Mouse (Mus musculus) liver, embryonic 11.5 days (tissue): ENCODE results near the gene Hps5. TPM values are rescaled to one million over a fixed set of nuclear protein-coding genes. Genes with fewer than 3 reads are reported as not detected.

Experiments
- ATAC-seq: fragments of 200-750 bp; cut with Nextera tagmentation; replicated peaks from 2 replicates; pipeline ENCODE4 v1.8.0; 2017; ENCODE audit warnings: moderate number of reproducible peaks, mild to moderate bottlenecking, moderate TSS enrichment, moderate library complexity; ENCODE audit not compliant: low FRiP score
- DNase-seq: peaks from one replicate; pipeline ENCODE4 v3.0.0-alpha.2; 2017; ENCODE audit warnings: low spot score
- H3K27ac ChIP-seq: fragments of 300-500 bp; sonication (generic); 2 replicates; pipeline ENCODE4 v1.5.1; 2014; ENCODE audit warnings: mild to moderate bottlenecking, low read depth, low read length, control low read depth
- H3K27me3 ChIP-seq: fragments of 300-500 bp; sonication (generic); replicated peaks from 2 replicates; pipeline ENCODE4 v1.6.1; 2014; ENCODE audit warnings: low read length, mixed read lengths; ENCODE audit not compliant: control insufficient read depth, insufficient read depth
- H3K36me3 ChIP-seq: fragments of 300-500 bp; sonication (generic); 2 replicates; pipeline ENCODE4 v1.6.1; 2014; ENCODE audit warnings: mild to moderate bottlenecking, low read length, moderate library complexity, mixed read lengths; ENCODE audit not compliant: control insufficient read depth, insufficient read depth
- H3K4me1 ChIP-seq: fragments of 300-500 bp; sonication (generic); replicated peaks from 2 replicates; pipeline ENCODE4 v1.6.1; 2014; ENCODE audit warnings: low read length, mixed read lengths; ENCODE audit not compliant: control insufficient read depth, insufficient read depth
- H3K4me2 ChIP-seq: fragments of 300-500 bp; sonication (generic); 2 replicates; pipeline ENCODE4 v1.6.1; 2014; ENCODE audit warnings: mild to moderate bottlenecking, control low read depth, moderate library complexity
- H3K4me3 ChIP-seq: fragments of 300-500 bp; sonication (generic); 2 replicates; pipeline ENCODE4 v1.5.1; 2014; ENCODE audit warnings: low read depth, low read length, control low read depth
- H3K9ac ChIP-seq: fragments of 300-500 bp; sonication (generic); 2 replicates; pipeline ENCODE4 v1.6.1; 2014; ENCODE audit warnings: low read depth, low read length, control low read depth
- H3K9me3 ChIP-seq: fragments of 300-500 bp; sonication (generic); 2 replicates; pipeline ENCODE4 v1.6.1; 2016; ENCODE audit warnings: low read length, inconsistent platforms, mixed read lengths; ENCODE audit not compliant: control insufficient read depth
- WGBS: fragments of 180-500 bp; shearing (Covaris S2); extraction: QIAGEN DNeasy Blood & Tissue Kit; methylation state at CpG from one replicate; pipeline ENCODE4 v1.1.7; 2014; 5-methylcytosine and 5-hydroxymethylcytosine counted together
- polyA plus RNA-seq: library from polyadenylated mRNA; unstranded; fragments of >200 nt; fragmentation: Nextera tagmentation; extraction: Ambion mirVana; gene quantifications from 2 replicates; pipeline ENCODE4 v1.2.1, GENCODE M21; 2014

Hps5 gene
- polyA plus RNA-seq, 1 experiment from 2014 or later: 15.5 TPM

DNA sequence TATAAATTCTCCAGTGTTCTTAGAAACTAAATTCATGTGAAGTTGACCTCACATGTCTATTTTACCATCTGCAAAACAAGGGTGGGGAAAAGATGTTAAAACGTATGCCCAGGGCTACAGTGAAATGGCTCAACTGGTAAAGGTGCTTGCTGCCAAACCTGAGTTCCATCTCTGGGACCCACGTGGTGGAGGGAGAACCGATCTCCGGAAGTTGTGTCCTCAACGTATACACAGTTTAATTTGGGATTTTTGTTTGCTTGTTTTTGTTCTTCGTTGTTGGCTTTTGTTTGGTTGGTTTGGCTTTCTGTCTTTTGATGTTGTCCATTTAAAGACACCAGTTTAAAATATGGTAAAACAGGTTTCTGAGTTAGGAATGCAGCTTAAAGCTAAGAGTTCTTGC lies 915 bp upstream of the Hps5 start:
- DNase-seq: no peak
- Histone ChIP-seq H3K4me2 (peak overlapping the region; percentile 95), H3K9me3 (no peaks in the 10 kb centered on the region), H3K4me1 (peaks cover 17% of the 10 kb centered on the region), H3K36me3 (peaks cover 10% of the 10 kb centered on the region), H3K27ac (no peak overlapping the region), H3K4me3 (peak overlapping the region; percentile 99), H3K27me3 (no peaks in the 10 kb centered on the region), H3K9ac (peak overlapping the region; percentile 90)
- WGBS: 34% methylated on average over 6 of the region's 6 CpGs
- ATAC-seq: no peak

DNA sequence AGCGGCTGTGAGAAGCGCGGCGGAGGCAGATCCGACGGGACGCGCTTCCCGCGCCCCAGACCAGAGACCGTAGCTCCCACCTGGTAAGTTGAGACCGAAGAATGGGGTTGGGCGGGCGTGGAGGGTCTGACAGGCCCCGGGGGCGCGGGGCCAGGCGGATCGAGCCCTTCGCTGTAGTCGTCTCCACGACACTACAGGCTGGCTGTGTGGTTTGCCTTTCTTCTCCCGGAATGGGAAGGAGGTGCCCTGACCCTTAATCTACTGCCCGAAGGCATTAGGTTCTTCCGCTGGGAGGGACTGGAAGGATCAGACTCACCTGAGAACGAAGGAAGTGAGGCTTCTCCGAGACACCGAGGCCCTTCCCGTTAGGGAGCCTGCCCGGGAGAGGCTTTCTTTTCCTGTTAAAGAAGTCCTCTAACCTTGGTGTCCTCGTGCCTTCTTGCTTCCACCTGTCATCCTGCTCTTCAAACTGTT lies 379 bp upstream of the Hps5 start:
- H3K9me3 ChIP-seq: no peaks in the 10 kb centered on the region
- H3K4me3 ChIP-seq: peak overlapping the region; percentile 99
- peak overlapping the region; percentile 90 for H3K9ac ChIP-seq
- peaks cover 17% of the 10 kb centered on the region for H3K4me1 ChIP-seq
- H3K36me3 ChIP-seq: peaks cover 7% of the 10 kb centered on the region
- peak overlapping the region; percentile 88; the same call in 1 of the 2 replicates for H3K27ac ChIP-seq
- WGBS: under 1% methylated on average over 31 of the region's 31 CpGs
- peak; percentile 22 for ATAC-seq
- peak overlapping the region; percentile 95 for H3K4me2 ChIP-seq
- H3K27me3 ChIP-seq: no peaks in the 10 kb centered on the region
- no peak for DNase-seq

DNA sequence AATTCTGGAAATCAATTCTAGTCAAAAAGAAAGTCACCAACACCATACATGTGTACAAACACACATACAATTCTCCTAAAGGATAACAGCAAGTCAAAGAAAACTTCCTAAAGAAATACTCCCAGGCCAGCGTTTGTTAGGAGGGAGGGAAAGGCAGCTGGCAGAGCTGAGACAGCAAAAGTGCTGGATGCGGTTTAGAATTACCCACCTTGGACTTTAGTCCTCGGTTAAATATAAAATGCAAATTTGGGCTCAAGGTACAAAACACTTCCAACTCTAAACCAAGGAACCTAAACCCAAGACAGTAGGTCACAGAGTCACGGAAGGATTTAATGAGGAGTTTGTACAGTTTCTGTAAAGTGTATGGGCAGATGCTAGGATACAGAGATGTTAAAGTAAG lies 2.0 kb downstream of the Hps5 start:
- H3K27me3 ChIP-seq: no peaks in the 10 kb centered on the region
- H3K4me2 ChIP-seq: no peak overlapping the region
- H3K27ac ChIP-seq: no peak overlapping the region
- DNase-seq: no peak
- 77% methylated on average over 4 of the region's 4 CpGs for WGBS
- peaks cover 17% of the 10 kb centered on the region for H3K4me1 ChIP-seq
- no peaks in the 10 kb centered on the region; the same call in 1 of the 2 replicates for H3K36me3 ChIP-seq
- no peak for ATAC-seq
- H3K4me3 ChIP-seq: no peak overlapping the region
- no peak overlapping the region for H3K9ac ChIP-seq
- H3K9me3 ChIP-seq: no peaks in the 10 kb centered on the region

DNA sequence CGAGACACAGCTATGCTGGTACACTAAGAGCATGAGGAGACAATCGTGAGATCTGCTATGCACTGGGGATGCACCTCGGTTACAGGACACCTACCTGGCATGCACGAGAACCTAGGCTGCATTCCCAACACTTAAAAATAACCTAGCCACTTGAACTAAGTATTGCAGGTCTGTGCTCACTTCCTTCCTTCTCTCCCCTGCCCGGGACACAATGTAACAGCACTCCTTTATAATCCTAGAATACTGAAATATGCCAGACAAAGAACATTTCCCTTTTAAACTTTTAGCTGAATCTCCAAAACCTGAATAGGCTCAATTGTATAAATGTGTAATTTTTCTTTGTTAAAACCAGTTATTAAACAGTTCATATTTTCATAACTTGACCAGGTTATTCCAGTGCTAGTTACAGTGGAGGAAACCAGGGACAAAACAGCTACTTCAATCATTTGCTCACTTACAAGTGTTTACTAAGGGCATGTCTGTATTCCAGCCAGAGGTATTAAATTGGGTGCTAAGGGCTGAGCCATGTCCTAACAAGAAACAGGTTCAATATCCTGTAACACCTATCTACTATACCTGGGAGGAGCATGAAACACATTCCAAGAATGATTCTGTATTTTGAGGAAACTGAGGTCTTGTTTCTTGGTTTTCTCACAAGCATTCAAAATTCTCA lies 6.6 kb downstream of the Hps5 start:
- H3K36me3 ChIP-seq: peaks cover 7% of the 10 kb centered on the region; the same call in 1 of the 2 replicates
- no peak overlapping the region for H3K4me3 ChIP-seq

DNA sequence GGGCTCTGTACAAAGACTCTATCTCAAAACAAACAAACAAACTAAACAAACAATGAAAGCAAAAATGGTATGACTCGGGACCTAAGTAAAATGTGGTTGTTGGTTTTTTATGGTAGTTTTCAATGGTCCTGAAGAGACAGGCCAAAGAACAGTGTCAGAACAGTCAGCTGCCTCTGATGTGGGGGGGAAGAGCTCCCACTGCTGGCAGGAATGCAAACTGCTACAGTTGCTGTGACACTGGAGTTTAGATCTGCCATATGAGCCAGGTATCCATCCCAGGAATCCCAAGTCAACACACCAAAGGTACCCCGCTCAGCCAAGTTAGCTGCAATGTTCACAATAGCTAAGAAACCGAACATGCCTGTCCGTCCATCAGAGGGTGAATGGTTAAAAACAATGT lies 25.2 kb downstream of the Hps5 start:
- WGBS: 57% methylated on average over 4 of the region's 4 CpGs

More for the DNA sequence above, 6.6 kb downstream of the Hps5 start:
- H3K27me3 ChIP-seq: no peaks in the 10 kb centered on the region
- no peak overlapping the region for H3K27ac ChIP-seq
- DNase-seq (no peak), ATAC-seq (no peak)
- H3K4me2 ChIP-seq: no peak overlapping the region
- peaks cover 3% of the 10 kb centered on the region for H3K4me1 ChIP-seq
- no peak overlapping the region for H3K9ac ChIP-seq
- no peaks in the 10 kb centered on the region for H3K9me3 ChIP-seq
- 81% methylated on average over 5 of the region's 5 CpGs for WGBS

DNA sequence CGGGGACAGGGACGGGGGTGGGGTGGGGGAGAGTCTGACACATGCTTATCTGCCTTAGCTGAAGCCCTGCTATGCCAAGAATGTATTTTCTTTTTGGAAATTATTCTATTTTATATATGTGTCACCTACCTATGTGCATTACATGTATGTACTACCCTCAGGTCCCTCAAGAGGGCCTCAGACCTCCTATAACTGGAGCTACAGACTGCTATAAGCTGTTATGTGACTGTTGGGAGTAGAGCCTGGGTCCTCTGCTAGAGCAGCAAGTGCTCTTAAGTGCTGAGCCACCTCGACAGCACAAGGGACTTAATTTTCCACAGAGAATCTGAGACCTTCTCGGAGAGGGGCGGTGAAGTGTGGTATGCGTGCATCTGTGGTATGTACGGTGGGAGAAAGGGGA lies 27.4 kb downstream of the Hps5 start:
- no peak for DNase-seq
- H3K27me3 ChIP-seq: no peaks in the 10 kb centered on the region
- no peaks in the 10 kb centered on the region for H3K9me3 ChIP-seq
- H3K4me3 ChIP-seq: no peak overlapping the region
- no peak for ATAC-seq
- 92% methylated on average over 7 of the region's 7 CpGs for WGBS
- H3K4me2 ChIP-seq: no peak overlapping the region
- H3K36me3 ChIP-seq: peaks cover 31% of the 10 kb centered on the region
- no peak overlapping the region for H3K27ac ChIP-seq
- H3K9ac ChIP-seq: no peak overlapping the region
- no peaks in the 10 kb centered on the region for H3K4me1 ChIP-seq

More for the DNA sequence above, 25.2 kb downstream of the Hps5 start:
- Histone ChIP-seq H3K4me3 (no peak overlapping the region), H3K27me3 (no peaks in the 10 kb centered on the region), H3K36me3 (peaks cover 30% of the 10 kb centered on the region), H3K27ac (no peak overlapping the region), H3K9ac (no peak overlapping the region), H3K4me1 (no peaks in the 10 kb centered on the region), H3K9me3 (no peaks in the 10 kb centered on the region), H3K4me2 (no peak overlapping the region)
- ATAC-seq: peak; percentile 41; the same call in 1 of the 2 replicates
- peak; percentile 59 for DNase-seq

DNA sequence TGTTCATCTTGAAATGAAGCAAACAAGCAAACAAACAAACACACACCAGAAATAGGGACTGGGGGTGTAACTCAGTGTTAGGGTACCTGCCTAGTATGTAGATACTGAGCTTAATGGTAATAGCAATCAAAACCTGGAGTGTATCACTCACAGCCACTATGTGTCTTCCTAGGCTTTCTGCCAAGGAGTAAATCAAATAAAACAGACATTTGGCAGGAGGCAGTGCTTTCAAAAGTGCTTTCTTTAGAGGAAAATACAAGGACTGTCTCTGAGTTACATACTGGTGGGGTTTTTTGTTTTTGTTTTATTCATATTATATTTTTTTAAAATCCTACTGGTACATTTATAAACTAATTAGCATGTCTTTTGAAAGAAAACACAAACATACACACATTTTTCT lies 28.5 kb downstream of the Hps5 start:
- no peak overlapping the region for H3K4me2 ChIP-seq
- DNase-seq (no peak), ATAC-seq (no peak)
- no peaks in the 10 kb centered on the region for H3K27me3 ChIP-seq
- H3K36me3 ChIP-seq: peaks cover 37% of the 10 kb centered on the region
- no peak overlapping the region for H3K27ac ChIP-seq
- H3K4me1 ChIP-seq: no peaks in the 10 kb centered on the region
- H3K4me3 ChIP-seq: no peak overlapping the region
- H3K9me3 ChIP-seq: no peaks in the 10 kb centered on the region
- no peak overlapping the region for H3K9ac ChIP-seq

DNA sequence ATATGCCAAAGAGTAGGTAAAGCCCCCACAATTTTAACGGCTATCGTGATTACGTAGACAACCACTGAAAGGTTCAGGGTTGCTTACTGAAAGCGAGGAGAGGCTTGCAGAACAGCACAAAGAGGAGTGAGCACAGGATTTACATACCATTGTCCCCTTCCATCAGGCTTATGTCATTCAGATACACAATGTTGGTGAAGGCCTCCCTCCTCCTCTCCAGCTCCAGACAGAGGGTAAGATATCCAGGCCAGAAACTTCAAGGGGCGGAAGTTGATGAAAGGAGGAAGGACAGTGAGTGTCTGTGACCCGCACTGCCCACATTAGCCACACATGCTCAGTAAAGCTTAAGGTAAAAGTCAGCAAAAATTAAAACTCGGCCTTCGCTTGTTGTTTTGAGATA lies 31.2 kb downstream of the Hps5 start:
- DNase-seq (no peak), ATAC-seq (no peak)
- no peaks in the 10 kb centered on the region for H3K9me3 ChIP-seq
- no peaks in the 10 kb centered on the region for H3K4me1 ChIP-seq
- H3K27me3 ChIP-seq: no peaks in the 10 kb centered on the region
- WGBS: 94% methylated on average over 8 of the region's 8 CpGs
- no peak overlapping the region for H3K27ac ChIP-seq
- peaks cover 35% of the 10 kb centered on the region for H3K36me3 ChIP-seq
- H3K4me3 ChIP-seq: no peak overlapping the region
- H3K4me2 ChIP-seq: no peak overlapping the region
- no peak overlapping the region for H3K9ac ChIP-seq

DNA sequence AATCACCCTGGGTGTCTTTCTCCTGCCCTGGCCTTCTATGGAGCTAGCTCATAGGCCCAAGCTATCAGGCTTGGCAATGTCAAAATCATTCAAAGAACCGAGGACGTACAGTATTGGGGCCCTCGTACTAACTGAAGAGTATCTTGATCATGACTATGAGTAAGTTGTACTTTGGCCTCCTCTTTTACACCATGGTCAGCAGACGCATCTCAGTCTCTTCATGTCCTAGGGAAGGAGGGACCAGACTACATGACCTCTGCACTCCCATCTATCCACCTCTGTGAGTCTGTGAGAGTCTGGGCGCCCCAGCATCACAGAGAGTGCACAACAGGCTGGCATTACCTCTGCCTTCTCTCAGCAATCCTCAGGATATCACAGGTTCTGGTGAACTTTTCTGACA lies 33.3 kb downstream of the Hps5 start:
- Histone ChIP-seq H3K4me1 (no peaks in the 10 kb centered on the region), H3K27ac (no peak overlapping the region), H3K36me3 (peaks cover 21% of the 10 kb centered on the region), H3K27me3 (no peaks in the 10 kb centered on the region), H3K4me3 (no peak overlapping the region), H3K9me3 (no peaks in the 10 kb centered on the region), H3K9ac (no peak overlapping the region), H3K4me2 (no peak overlapping the region)
- 90% methylated on average over 5 of the region's 5 CpGs for WGBS
- ATAC-seq (no peak), DNase-seq (no peak)
